Mouse (Mus musculus): ENCODE data around the gene Pgls. TPM values are rescaled to one million over a fixed set of nuclear protein-coding genes. Genes with fewer than 3 reads are reported as not detected.

Pgls gene
- total RNA-seq, 2 experiments from 2014 or later = 92.0 to 95.5 TPM

GRCm38 (mm10) chr8:71638321-71638720 is 46.3 kb downstream of the Pgls start:
- DNase-seq = no peak

- DNase-seq = no peak
Observed at GRCm38 (mm10) chr8:71639318-71639717, 47.3 kb downstream of the Pgls start.

GRCm38 (mm10) chr8:71645510-71645909 is 53.5 kb downstream of the Pgls start:
- DNase-seq = no peak

Small RNA genes lying within 50 kb of the gene (microRNA-seq; reads per million reads assigned to microRNA genes)
- gene Mir6769b = 0 reads per million in 2 experiments

Other genes with a start within 250 kb of the Pgls start
- 100 to 1,000 TPM in 1 of 2 experiments, 10 to 100 TPM in 1; 99.4 to 106 TPM for gene Use1, start 225.3 kb upstream of the Pgls start, total RNA-seq (2021)
- 1 to 10 TPM; 7.9 to 9.9 TPM for gene Ocel1, start 220.9 kb upstream of the Pgls start, total RNA-seq (2021)
- gene Nr2f6, start 210.2 kb upstream of the Pgls start, total RNA-seq (2021) = 10 to 100 TPM; 64.9 to 66.4 TPM
- gene Ushbp1, start 196.4 kb upstream of the Pgls start, total RNA-seq (2021) = 10 to 100 TPM; 27.2 to 27.9 TPM
- gene Babam1, start 195.3 kb upstream of the Pgls start, total RNA-seq (2021) = 10 to 100 TPM; 69.4 to 70.7 TPM
- gene Ankle1, start 186.2 kb upstream of the Pgls start, total RNA-seq (2021) = 1 to 10 TPM; 9.8 TPM
- 10 to 100 TPM; 37.7 to 39.3 TPM for gene Abhd8, start 128.5 kb upstream of the Pgls start, total RNA-seq (2021)
- gene Mrpl34, start 127.2 kb upstream of the Pgls start, total RNA-seq (2021) = 100 to 1,000 TPM in 1 of 2 experiments, 10 to 100 TPM in 1; 96.0 to 107 TPM
- 10 to 100 TPM; 42.0 to 46.2 TPM for gene Dda1, start 123.0 kb upstream of the Pgls start, total RNA-seq (2021)
- 10 to 100 TPM; 13.5 to 15.4 TPM for gene Ano8, start 106.2 kb upstream of the Pgls start, total RNA-seq (2021)
- gene Gtpbp3, start 104.1 kb upstream of the Pgls start, total RNA-seq (2021) = 10 to 100 TPM; 17.8 to 20.1 TPM
- gene Plvap, start 80.4 kb upstream of the Pgls start, total RNA-seq (2021) = 10 to 100 TPM; 35.8 to 43.2 TPM
- gene Ccdc194, start 66.5 kb upstream of the Pgls start, total RNA-seq (2021) = under 1 TPM; 0.14 to 0.29 TPM
- 10 to 100 TPM; 12.8 to 13.8 TPM for gene Bst2, start 54.7 kb upstream of the Pgls start, total RNA-seq (2021)
- gene Mvb12a, start 49.3 kb upstream of the Pgls start, total RNA-seq (2021) = 10 to 100 TPM; 31.6 to 32.4 TPM
- not detected for gene Tmem221, start 33.3 kb upstream of the Pgls start, total RNA-seq (2021)
- not detected for gene Nxnl1, start 25.6 kb upstream of the Pgls start, total RNA-seq (2021)
- 10 to 100 TPM; 77.0 to 80.3 TPM for gene Slc27a1, start 23.3 kb upstream of the Pgls start, total RNA-seq (2021)
- 1 to 10 TPM; 1.3 to 2.3 TPM for gene Fam129c, start 5.5 kb downstream of the Pgls start, total RNA-seq (2021)
- 10 to 100 TPM; 48.0 to 50.3 TPM for gene Colgalt1, start 18.8 kb downstream of the Pgls start, total RNA-seq (2021)
- 1 to 10 TPM; 1.3 to 1.4 TPM for gene Unc13a, start 79.6 kb downstream of the Pgls start, total RNA-seq (2021)
- 10 to 100 TPM; 15.8 TPM for gene Jak3, start 84.1 kb downstream of the Pgls start, total RNA-seq (2021)
- 1 to 10 TPM; 6.6 to 6.9 TPM for gene Insl3, start 97.0 kb downstream of the Pgls start, total RNA-seq (2021)
- 1 to 10 TPM; 7.5 to 7.6 TPM for gene B3gnt3, start 109.6 kb downstream of the Pgls start, total RNA-seq (2021)
- gene Fcho1, start 133.5 kb downstream of the Pgls start, total RNA-seq (2021) = 1 to 10 TPM; 1.6 to 2.4 TPM